Mouse (Mus musculus) thymus, postnatal 10 days (tissue): ENCODE results near the gene Pou6f1.
"Not testable (repeated sequence)": the region's sequence is repeated elsewhere in the genome, so short reads cannot be mapped to it uniquely, and the experiment has no call there.

Experiments used
- DNase-seq, 2 experiments: peaks; one replicate each; pipeline ENCODE4 v3.0.0; 2021; ENCODE audit warnings: low spot score in 2 of 2

Gene Pou6f1

GRCm38 (mm10) chr15:100599276-100600046, at the start of gene Pou6f1:
Gene Pou6f1, minus strand, starts transcription at chr15:100599984.
- peak in 1 of 2 experiments; percentile 35 for DNase-seq

GRCm38 (mm10) chr15:100646161-100646560, 46.4 kb upstream of the Pou6f1 start:
- no peak for DNase-seq

DNA sequence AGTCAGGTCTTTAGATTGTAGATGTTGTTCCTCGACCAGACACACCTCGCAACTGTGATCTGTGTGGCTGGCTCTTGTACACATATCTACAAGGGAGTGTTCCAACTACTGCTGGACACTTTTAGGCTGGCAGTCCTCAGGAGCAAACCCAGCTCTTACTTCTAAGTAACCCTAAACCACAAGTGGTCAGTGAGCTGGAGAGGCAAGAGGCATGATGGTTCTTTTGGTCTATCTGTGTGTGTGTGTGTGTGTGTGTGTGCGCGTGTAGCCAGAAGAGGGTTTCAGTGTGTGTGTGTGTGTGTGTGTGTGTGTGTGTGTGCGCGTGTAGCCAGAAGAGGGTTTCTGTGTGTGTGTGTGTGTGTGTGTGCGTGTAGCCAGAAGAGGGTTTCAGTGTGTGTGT, 42.7 kb upstream of the Pou6f1 start:
- no peak for DNase-seq

DNA sequence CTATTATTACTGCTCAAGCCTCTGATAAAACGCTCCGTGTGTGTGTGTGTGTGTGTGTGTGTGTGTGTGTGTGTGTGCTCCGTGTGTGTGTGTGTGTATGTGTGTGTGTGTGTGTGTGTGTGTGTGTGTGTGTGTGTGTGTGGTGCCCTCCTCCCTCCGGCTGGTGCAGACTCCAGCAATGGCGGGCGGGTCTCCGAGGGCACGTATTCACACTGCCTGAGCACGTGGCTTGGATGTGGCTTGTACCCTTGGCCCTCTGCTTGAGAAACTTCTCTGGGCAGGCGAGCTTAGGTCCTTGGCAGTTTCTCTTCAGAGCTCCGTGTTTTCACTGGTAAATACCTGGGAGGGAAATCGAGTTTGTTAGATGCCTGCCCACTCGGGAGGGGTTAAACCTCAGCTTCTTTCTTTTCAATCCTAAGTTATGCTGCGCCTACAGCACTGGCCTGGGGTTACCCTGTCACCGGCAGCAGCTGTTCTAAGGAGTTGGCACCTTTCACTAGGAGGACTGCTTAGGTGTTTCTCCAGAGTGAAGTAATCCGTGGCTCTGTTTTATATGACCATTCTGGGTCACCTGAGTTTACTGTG, 41.5 kb upstream of the Pou6f1 start:
- no peak for DNase-seq

DNA sequence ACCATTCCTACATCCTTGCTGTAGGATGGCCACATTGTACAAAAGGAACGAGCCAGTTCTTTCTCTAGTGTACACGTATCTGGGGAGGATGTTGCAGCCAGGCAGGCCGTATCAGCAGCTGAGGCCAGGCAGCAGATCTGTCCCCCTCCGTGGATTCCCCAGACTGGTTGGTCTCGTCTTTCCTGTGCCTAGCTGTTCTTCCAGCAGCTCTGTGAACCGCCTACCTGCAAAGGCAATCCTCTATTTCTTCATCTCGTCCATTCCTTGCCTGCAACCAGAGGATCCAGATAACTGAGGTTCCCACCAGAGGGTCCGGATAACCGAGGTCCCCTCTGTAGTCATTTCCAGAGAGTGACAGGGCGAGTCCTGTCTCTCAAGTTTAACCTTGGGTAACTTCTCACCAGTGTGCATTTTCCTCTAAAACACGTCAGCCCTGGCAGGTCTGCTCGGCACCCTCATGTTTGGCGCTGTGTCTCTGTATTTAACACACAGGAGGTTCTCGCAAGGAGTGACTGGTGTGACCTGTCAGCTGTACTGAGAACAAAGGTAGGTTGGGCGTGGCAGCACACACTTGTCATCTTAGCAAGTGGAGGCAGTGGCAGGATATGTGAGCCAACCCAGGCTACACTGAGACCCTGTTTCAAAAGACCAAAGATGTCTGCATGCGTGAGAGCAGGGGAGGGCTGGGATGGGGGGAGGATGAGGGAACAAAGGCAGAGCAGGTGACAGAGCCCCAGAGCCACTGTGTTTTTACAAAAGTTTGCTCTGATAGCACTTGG, 40.4 kb upstream of the Pou6f1 start:
- no peak for DNase-seq

GRCm38 (mm10) chr15:100637661-100638060, 37.9 kb upstream of the Pou6f1 start:
- DNase-seq = peak; percentile 19 to 54

DNA sequence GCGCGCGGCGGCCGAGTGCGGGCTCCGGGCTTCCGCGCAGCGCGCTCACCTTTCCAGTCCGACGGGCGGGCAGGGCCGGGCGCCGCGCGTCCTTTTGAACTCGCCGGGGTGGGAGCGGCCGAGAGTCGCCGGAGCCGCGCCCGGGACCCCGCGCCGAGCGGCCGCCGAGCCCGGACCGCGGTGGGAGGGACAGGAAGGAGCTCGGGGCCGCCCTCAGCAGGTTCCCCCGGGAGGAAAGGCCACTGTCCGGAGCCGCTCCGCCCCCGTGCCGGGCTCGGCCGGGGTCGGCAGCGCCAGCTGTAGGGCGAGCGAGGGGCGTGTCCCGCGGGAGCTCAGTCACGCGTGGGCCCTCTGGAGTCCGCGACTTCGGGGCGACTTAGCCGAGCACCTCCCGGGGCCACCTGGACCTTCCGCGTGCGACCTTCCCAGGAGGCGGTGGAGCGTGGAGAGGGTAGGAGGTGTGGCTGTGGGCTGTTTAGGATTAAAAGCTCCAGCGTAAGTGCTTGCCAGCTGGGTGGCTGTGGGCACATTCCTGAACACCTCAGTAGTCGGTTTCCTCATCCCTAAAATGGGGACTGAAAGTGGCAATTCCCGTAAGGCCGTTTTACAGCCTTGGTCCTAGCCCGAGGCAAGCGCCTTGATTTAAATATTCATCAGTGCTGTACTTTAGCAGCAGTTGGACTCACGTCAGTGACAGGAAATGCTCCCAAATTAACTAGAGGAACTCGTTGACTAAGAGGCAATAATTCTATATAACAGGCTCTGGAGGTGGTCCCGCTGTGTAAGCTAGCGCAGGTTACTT, 37.1 kb upstream of the Pou6f1 start, which contains the start of gene Smagp:
TSS of gene Smagp (minus strand) at position 241 of the 802 bp plus-strand sequence.
- DNase-seq = no peak

- DNase-seq = no peak
These were observed 36.3 kb upstream of the Pou6f1 start for GRCm38 (mm10) chr15:100635851-100636645.

- no peak for DNase-seq
These were observed 35.5 kb upstream of the Pou6f1 start for GRCm38 (mm10) chr15:100635239-100635638.

DNA sequence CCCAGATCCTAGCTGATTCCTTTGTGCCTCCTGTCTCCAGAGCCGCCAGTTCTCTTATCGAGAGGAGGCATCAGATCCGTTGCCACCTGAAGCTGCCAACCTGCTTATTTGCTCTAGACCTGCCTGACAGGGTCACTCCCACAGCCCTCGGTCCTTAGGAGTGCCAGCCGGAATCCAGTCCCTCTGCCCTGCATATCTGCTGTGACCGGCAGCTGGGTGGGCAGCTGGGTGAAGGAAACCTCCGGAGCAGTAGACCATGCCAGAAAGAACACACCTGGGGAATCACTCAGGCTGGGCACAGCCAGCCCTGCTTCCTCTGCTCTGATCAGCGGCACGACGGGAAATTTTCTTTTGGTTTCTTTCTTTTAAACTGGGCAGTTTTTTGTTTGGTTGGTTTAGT, 33.6 kb upstream of the Pou6f1 start:
- DNase-seq = no peak

DNA sequence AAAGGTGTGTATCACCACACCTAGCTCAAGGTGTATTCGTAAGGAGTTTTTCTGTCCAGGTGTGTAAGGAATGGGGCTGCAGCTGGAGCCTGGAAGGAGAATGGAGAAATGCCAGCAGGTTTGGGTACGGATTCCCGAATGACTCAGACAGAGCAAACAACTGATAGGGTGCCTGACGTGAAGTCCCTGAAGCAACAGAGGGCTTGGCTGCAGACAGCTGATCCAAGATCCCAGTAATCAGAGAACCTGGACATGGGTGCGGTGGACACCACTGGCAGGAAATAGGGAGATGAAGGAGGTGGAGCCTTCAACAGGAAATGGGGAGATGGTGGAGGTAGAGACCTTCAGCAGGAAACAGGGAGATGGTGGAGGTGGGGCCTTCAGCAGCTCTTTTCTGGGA, 32.5 kb upstream of the Pou6f1 start:
- no peak for DNase-seq

GRCm38 (mm10) chr15:100631454-100632170, 31.8 kb upstream of the Pou6f1 start:
- DNase-seq = no peak

- no peak for DNase-seq
These were observed 30.3 kb upstream of the Pou6f1 start for GRCm38 (mm10) chr15:100630126-100630525.

GRCm38 (mm10) chr15:100628797-100629196, 29.0 kb upstream of the Pou6f1 start:
- no peak for DNase-seq

GRCm38 (mm10) chr15:100627774-100628370, 28.1 kb upstream of the Pou6f1 start:
- DNase-seq = no peak

GRCm38 (mm10) chr15:100627287-100627686, 27.5 kb upstream of the Pou6f1 start:
- DNase-seq = no peak

GRCm38 (mm10) chr15:100624435-100624834, 24.7 kb upstream of the Pou6f1 start:
- no peak for DNase-seq

DNA sequence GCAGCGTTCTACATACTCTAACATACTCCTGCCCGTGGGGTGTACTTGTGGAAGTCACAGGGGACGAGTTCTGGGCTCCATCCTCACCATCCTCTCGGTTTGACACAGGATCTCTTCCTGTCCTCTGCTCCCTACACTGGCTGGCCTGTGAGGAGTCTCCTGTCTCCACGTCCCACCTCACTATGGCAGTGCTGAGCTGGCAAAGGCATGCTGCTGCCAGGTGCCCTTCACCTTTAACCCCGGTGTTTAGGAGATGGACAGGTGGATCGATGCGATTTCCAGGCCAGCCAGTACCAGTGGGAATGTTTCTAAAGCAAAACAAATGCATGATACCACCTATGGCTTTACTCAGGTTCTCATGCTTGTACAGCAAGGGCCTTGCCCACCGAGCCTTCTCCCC, 24.0 kb upstream of the Pou6f1 start:
- DNase-seq = no peak

GRCm38 (mm10) chr15:100622164-100622563, 22.4 kb upstream of the Pou6f1 start:
- DNase-seq = no peak

DNA sequence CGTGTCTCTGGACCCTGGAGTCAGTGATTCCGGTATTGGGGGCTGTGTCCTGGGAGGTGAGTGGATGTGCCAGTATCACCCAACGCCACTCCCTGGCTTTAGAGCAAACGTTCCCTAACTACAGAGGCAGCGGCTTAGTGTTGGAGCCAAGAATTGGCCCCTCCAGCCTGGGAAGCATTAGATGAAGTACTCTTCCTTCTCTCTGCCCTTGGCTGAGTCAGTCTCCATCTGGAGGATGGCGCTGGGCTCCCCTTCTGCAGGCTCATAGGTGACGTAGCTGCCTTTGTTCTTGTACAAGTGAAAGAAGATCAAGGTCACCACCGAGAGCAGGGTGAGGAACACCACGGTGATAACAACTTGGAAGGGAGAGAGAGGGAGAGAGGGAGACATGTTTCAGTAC, 21.9 kb upstream of the Pou6f1 start:
- not testable (repeated sequence) for DNase-seq
